Mouse (Mus musculus): ENCODE data around the gene Krt82.

- no peak for TF ChIP-seq POLR2A (IDR thresholded peaks at IDR 0.05; ENCODE audit: borderline replicate concordance, extremely low read depth, low read depth, low read length)
- peak; percentile 93 for TF ChIP-seq CTCF (IDR thresholded peaks at IDR 0.05; ENCODE audit: insufficient read depth, low read length)
These were observed 30.7 kb downstream of the Krt82 start for GRCm38 (mm10) chr15:101519792-101520191.
